Mouse (Mus musculus) ES-Bruce4 (cell line): ENCODE results near the gene Pamr1. TPM values are rescaled to one million over a fixed set of nuclear protein-coding genes. Genes with fewer than 3 reads are reported as not detected.

ENCODE experiments used
- H3K27ac ChIP-seq: 2 replicates; pipeline ENCODE4 v1.5.1; 2012; ENCODE audit warnings: low read length, inconsistent platforms; ENCODE audit not compliant: insufficient read depth
- H3K27me3 ChIP-seq: 2 replicates; pipeline ENCODE4 v1.6.1; 2012; ENCODE audit warnings: mild to moderate bottlenecking, low read length, inconsistent platforms; ENCODE audit not compliant: control insufficient read depth, poor library complexity, insufficient read depth, severe bottlenecking
- H3K36me3 ChIP-seq: 2 replicates; pipeline ENCODE4 v1.6.1; 2012; ENCODE audit warnings: inconsistent platforms, mild to moderate bottlenecking, low read length, moderate library complexity; ENCODE audit not compliant: control insufficient read depth, poor library complexity, insufficient read depth, severe bottlenecking
- H3K4me1 ChIP-seq: one replicate; pipeline ENCODE4 v1.8.1; 2011; ENCODE audit warnings: low read length; ENCODE audit not compliant: control insufficient read depth, insufficient read depth
- H3K4me3 ChIP-seq: 2 replicates; pipeline ENCODE4 v1.5.1; 2011; ENCODE audit warnings: low read depth, mild to moderate bottlenecking, low read length
- H3K9ac ChIP-seq: 2 replicates; pipeline ENCODE4 v1.6.1; 2012; ENCODE audit warnings: low read depth, mild to moderate bottlenecking, inconsistent platforms; ENCODE audit not compliant: poor library complexity, severe bottlenecking
- H3K9me3 ChIP-seq: replicated peaks from 2 replicates; pipeline ENCODE4 v1.6.1; 2012; ENCODE audit warnings: mild to moderate bottlenecking, low read length, inconsistent platforms; ENCODE audit not compliant: control insufficient read depth, poor library complexity, insufficient read depth, severe bottlenecking
- CTCF ChIP-seq: IDR thresholded peaks from one replicate; pipeline ENCODE4 v1.8.1; 2011; ENCODE audit warnings: low read depth, low read length
- EP300 ChIP-seq: IDR thresholded peaks from 2 replicates; pipeline ENCODE4 v1.6.1; 2011; ENCODE audit warnings: low read depth, low read length; ENCODE audit not compliant: insufficient read depth
- POLR2A ChIP-seq: IDR thresholded peaks from one replicate; pipeline ENCODE4 v1.8.1; 2011; ENCODE audit warnings: low read length; ENCODE audit not compliant: insufficient read depth
- polyA plus RNA-seq: library from polyadenylated mRNA; stranded (reverse); fragments of >200 nt; gene quantifications from 2 replicates; pipeline ENCODE4 v1.2.4, GENCODE M21; 2011; ENCODE audit warnings: low read depth; ENCODE audit not compliant: missing spikeins, insufficient read depth, insufficient read length

The Pamr1 gene
- polyA plus RNA-seq, 1 experiment = 0.21 TPM

- Histone ChIP-seq H3K27ac (no peak overlapping the region), H3K36me3 (no peaks in the 10 kb centered on the region), H3K4me3 (no peak overlapping the region), H3K9me3 (no peaks in the 10 kb centered on the region), H3K4me1 (no peaks in the 10 kb centered on the region), H3K9ac (no peak overlapping the region), H3K27me3 (no peaks in the 10 kb centered on the region)
- TF ChIP-seq POLR2A = no peak
- TF ChIP-seq EP300 = no peak
- no peak for TF ChIP-seq CTCF
Measured at GRCm38 (mm10) chr2:102536766-102537165, 13.0 kb upstream of the Pamr1 start.

GRCm38 (mm10) chr2:102540438-102541230 is 9.2 kb upstream of the Pamr1 start:
- H3K9ac ChIP-seq = no peak overlapping the region
- no peaks in the 10 kb centered on the region for H3K9me3 ChIP-seq
- H3K27me3 ChIP-seq = no peaks in the 10 kb centered on the region
- no peaks in the 10 kb centered on the region for H3K4me1 ChIP-seq
- no peaks in the 10 kb centered on the region for H3K36me3 ChIP-seq
- no peak overlapping the region for H3K4me3 ChIP-seq
- H3K27ac ChIP-seq = no peak overlapping the region
- TF ChIP-seq CTCF = no peak
- no peak for TF ChIP-seq POLR2A
- TF ChIP-seq EP300 = no peak

- H3K9ac ChIP-seq = no peak overlapping the region
- no peaks in the 10 kb centered on the region for H3K4me1 ChIP-seq
- H3K27me3 ChIP-seq = no peaks in the 10 kb centered on the region
- H3K4me3 ChIP-seq = no peak overlapping the region
- no peaks in the 10 kb centered on the region for H3K9me3 ChIP-seq
- no peaks in the 10 kb centered on the region for H3K36me3 ChIP-seq
- TF ChIP-seq POLR2A (no peak), EP300 (no peak), CTCF (no peak)
- H3K27ac ChIP-seq = no peak overlapping the region
Measured at GRCm38 (mm10) chr2:102541404-102542125, 8.2 kb upstream of the Pamr1 start.

- TF ChIP-seq POLR2A (no peak), EP300 (peak; percentile 61; the same call in 1 of the 2 replicates)
- Histone ChIP-seq H3K27me3 (no peaks in the 10 kb centered on the region), H3K36me3 (no peaks in the 10 kb centered on the region), H3K9ac (no peak overlapping the region), H3K4me3 (no peak overlapping the region), H3K9me3 (no peaks in the 10 kb centered on the region), H3K27ac (no peak overlapping the region), H3K4me1 (no peaks in the 10 kb centered on the region)
Measured at GRCm38 (mm10) chr2:102543961-102544719, 5.7 kb upstream of the Pamr1 start.

- H3K9me3 ChIP-seq = no peaks in the 10 kb centered on the region
- H3K4me3 ChIP-seq = no peak overlapping the region
- TF ChIP-seq EP300 = no peak
- no peak for TF ChIP-seq CTCF
- no peak for TF ChIP-seq POLR2A
- no peak overlapping the region for H3K27ac ChIP-seq
- H3K4me1 ChIP-seq = no peaks in the 10 kb centered on the region
- H3K36me3 ChIP-seq = no peaks in the 10 kb centered on the region
- no peaks in the 10 kb centered on the region for H3K27me3 ChIP-seq
- no peak overlapping the region for H3K9ac ChIP-seq
Measured at GRCm38 (mm10) chr2:102550910-102551582, 1.2 kb downstream of the Pamr1 start.
